Mouse (Mus musculus): ENCODE measurements around the gene Nbeal2. TPM values are rescaled to one million over a fixed set of nuclear protein-coding genes. Genes with fewer than 3 reads are reported as not detected.

The Nbeal2 gene
- polyA plus RNA-seq, 1 experiment from 2014 or later: 4.3 TPM

GRCm38 (mm10) chr9:110641006-110641405 is 13.0 kb downstream of the Nbeal2 start:
- WGBS: 92% methylated on average over 5 of the region's 5 CpGs

GRCm38 (mm10) chr9:110638611-110639021 is 15.3 kb downstream of the Nbeal2 start:
- H3K9me3 ChIP-seq: no peaks in the 10 kb centered on the region
- no peaks in the 10 kb centered on the region for H3K27me3 ChIP-seq
- H3K4me3 ChIP-seq: no peak overlapping the region
- H3K27ac ChIP-seq (replicated peaks): no peak overlapping the region
- no peaks in the 10 kb centered on the region for H3K36me3 ChIP-seq
- no peak for ATAC-seq (ENCODE audit: low FRiP score, low read depth)
- H3K4me1 ChIP-seq (replicated peaks): no peaks in the 10 kb centered on the region
- WGBS: 77% methylated on average over 10 of the region's 10 CpGs
- H3K9ac ChIP-seq: no peak overlapping the region
- no peak overlapping the region for H3K4me2 ChIP-seq

More at GRCm38 (mm10) chr9:110641006-110641405, 13.0 kb downstream of the Nbeal2 start:
- Histone ChIP-seq H3K9ac (no peak overlapping the region), H3K4me2 (no peak overlapping the region), H3K27me3 (no peaks in the 10 kb centered on the region), H3K36me3 (no peaks in the 10 kb centered on the region), H3K9me3 (no peaks in the 10 kb centered on the region), H3K4me3 (no peak overlapping the region), H3K27ac (replicated peaks) (no peak overlapping the region), H3K4me1 (replicated peaks) (no peaks in the 10 kb centered on the region)
- ATAC-seq (ENCODE audit: low FRiP score, low read depth): no peak

- Histone ChIP-seq H3K9me3 (no peaks in the 10 kb centered on the region), H3K27me3 (peaks cover 4% of the 10 kb centered on the region; the same call in 1 of the 2 replicates), H3K4me2 (no peak overlapping the region), H3K4me1 (replicated peaks) (peaks cover 13% of the 10 kb centered on the region), H3K36me3 (no peaks in the 10 kb centered on the region), H3K9ac (no peak overlapping the region), H3K27ac (replicated peaks) (no peak overlapping the region), H3K4me3 (no peak overlapping the region)
- no peak for ATAC-seq (ENCODE audit: low FRiP score, low read depth)
- WGBS: 8% methylated on average over 19 of the region's 19 CpGs
Measured at GRCm38 (mm10) chr9:110635225-110635624, 18.7 kb downstream of the Nbeal2 start.

GRCm38 (mm10) chr9:110633882-110634281 is 20.1 kb downstream of the Nbeal2 start:
- Histone ChIP-seq H3K9me3 (no peaks in the 10 kb centered on the region), H3K36me3 (no peaks in the 10 kb centered on the region), H3K27ac (replicated peaks) (no peak overlapping the region), H3K9ac (no peak overlapping the region), H3K27me3 (peaks cover 4% of the 10 kb centered on the region; the same call in 1 of the 2 replicates), H3K4me2 (no peak overlapping the region), H3K4me3 (no peak overlapping the region), H3K4me1 (replicated peaks) (peaks cover 13% of the 10 kb centered on the region)
- ATAC-seq (ENCODE audit: low FRiP score, low read depth): no peak
- 81% methylated on average over 17 of the region's 17 CpGs for WGBS

GRCm38 (mm10) chr9:110632671-110633070 is 21.3 kb downstream of the Nbeal2 start:
- no peak for ATAC-seq (ENCODE audit: low FRiP score, low read depth)
- H3K36me3 ChIP-seq: 0 out of 2 replicates have a peak, but pooled peaks cover 2% of the 10 kb centered on the region
- H3K9ac ChIP-seq: no peak overlapping the region
- H3K27ac ChIP-seq (replicated peaks): no peak overlapping the region
- 84% methylated on average over 15 of the region's 15 CpGs for WGBS
- H3K9me3 ChIP-seq: no peaks in the 10 kb centered on the region
- H3K4me3 ChIP-seq: no peak overlapping the region
- peaks cover 4% of the 10 kb centered on the region; the same call in 1 of the 2 replicates for H3K27me3 ChIP-seq
- H3K4me1 ChIP-seq (replicated peaks): peaks cover 13% of the 10 kb centered on the region
- H3K4me2 ChIP-seq: no peak overlapping the region

- Histone ChIP-seq H3K27me3 (peaks cover 4% of the 10 kb centered on the region; the same call in 1 of the 2 replicates), H3K4me1 (replicated peaks) (peaks cover 13% of the 10 kb centered on the region), H3K36me3 (0 out of 2 replicates have a peak, but pooled peaks cover 6% of the 10 kb centered on the region), H3K4me2 (peak overlapping the region; percentile 57), H3K4me3 (peak overlapping the region; percentile 31), H3K27ac (replicated peaks) (no peak overlapping the region), H3K9me3 (no peaks in the 10 kb centered on the region), H3K9ac (peak overlapping the region; percentile 17; the same call in 1 of the 2 replicates)
- 18% methylated on average over 30 of the region's 30 CpGs for WGBS
- ATAC-seq (ENCODE audit: low FRiP score, low read depth): peak; percentile 14; the same call in 1 of the 2 replicates
Measured at GRCm38 (mm10) chr9:110631651-110632275, 22.2 kb downstream of the Nbeal2 start.

GRCm38 (mm10) chr9:110631191-110631590 is 22.8 kb downstream of the Nbeal2 start:
- Histone ChIP-seq H3K4me3 (peak overlapping the region; percentile 31), H3K27me3 (peaks cover 4% of the 10 kb centered on the region; the same call in 1 of the 2 replicates), H3K4me1 (replicated peaks) (peaks cover 13% of the 10 kb centered on the region), H3K27ac (replicated peaks) (no peak overlapping the region), H3K9me3 (no peaks in the 10 kb centered on the region), H3K4me2 (peak overlapping the region; percentile 57), H3K9ac (peak overlapping the region; percentile 17; the same call in 1 of the 2 replicates), H3K36me3 (0 out of 2 replicates have a peak, but pooled peaks cover 6% of the 10 kb centered on the region)
- 27% methylated on average over 10 of the region's 10 CpGs for WGBS
- no peak; the same call in 1 of the 2 replicates for ATAC-seq (ENCODE audit: low FRiP score, low read depth)

GRCm38 (mm10) chr9:110630171-110630570 is 23.8 kb downstream of the Nbeal2 start:
- WGBS: 88% methylated on average over 15 of the region's 15 CpGs

GRCm38 (mm10) chr9:110625350-110625908 is 28.5 kb downstream of the Nbeal2 start:
- H3K9me3 ChIP-seq: no peaks in the 10 kb centered on the region
- H3K4me2 ChIP-seq: peak overlapping the region; percentile 93
- peaks cover 27% of the 10 kb centered on the region for H3K4me1 ChIP-seq (replicated peaks)
- H3K4me3 ChIP-seq: peak overlapping the region; percentile 46
- H3K36me3 ChIP-seq: peaks cover 10% of the 10 kb centered on the region; the same call in 1 of the 2 replicates
- H3K27me3 ChIP-seq: no peaks in the 10 kb centered on the region
- peak; percentile 25 for ATAC-seq (ENCODE audit: low FRiP score, low read depth)
- 63% methylated on average over 11 of the region's 11 CpGs for WGBS
- H3K27ac ChIP-seq (replicated peaks): peak overlapping the region; percentile 86
- peak overlapping the region; percentile 63 for H3K9ac ChIP-seq

More at GRCm38 (mm10) chr9:110630171-110630570, 23.8 kb downstream of the Nbeal2 start:
- 0 out of 2 replicates have a peak, but pooled peaks cover 6% of the 10 kb centered on the region for H3K36me3 ChIP-seq
- H3K4me2 ChIP-seq: no peak overlapping the region
- peaks cover 4% of the 10 kb centered on the region; the same call in 1 of the 2 replicates for H3K27me3 ChIP-seq
- no peak overlapping the region for H3K27ac ChIP-seq (replicated peaks)
- no peak overlapping the region for H3K4me3 ChIP-seq
- H3K9me3 ChIP-seq: no peaks in the 10 kb centered on the region
- H3K4me1 ChIP-seq (replicated peaks): peaks cover 18% of the 10 kb centered on the region
- no peak for ATAC-seq (ENCODE audit: low FRiP score, low read depth)
- H3K9ac ChIP-seq: no peak overlapping the region

- Histone ChIP-seq H3K4me1 (replicated peaks) (peaks cover 27% of the 10 kb centered on the region), H3K4me2 (peak within 1 kb of the TSS; percentile 93), H3K9me3 (no peaks in the 10 kb centered on the region), H3K9ac (peak within 1 kb of the TSS; percentile 63), H3K27me3 (no peaks in the 10 kb centered on the region), H3K27ac (replicated peaks) (peak within 1 kb of the TSS; percentile 86), H3K36me3 (peaks cover 16% of the 10 kb centered on the region), H3K4me3 (peak within 1 kb of the TSS; percentile 46)
- WGBS: 1% methylated on average over 41 of the region's 41 CpGs
- peak; percentile 94 for ATAC-seq (ENCODE audit: low FRiP score, low read depth)
Measured at GRCm38 (mm10) chr9:110624361-110625166, 29.4 kb downstream of the Nbeal2 start, which contains the start of gene Nradd. Nradd (minus strand) TSS chr9:110624452.

GRCm38 (mm10) chr9:110623416-110624195 is 30.4 kb downstream of the Nbeal2 start:
- Histone ChIP-seq H3K4me2 (peak overlapping the region; percentile 93), H3K9ac (peak overlapping the region; percentile 63), H3K27me3 (no peaks in the 10 kb centered on the region), H3K27ac (replicated peaks) (peak overlapping the region; percentile 86), H3K9me3 (no peaks in the 10 kb centered on the region), H3K4me3 (peak overlapping the region; percentile 46), H3K4me1 (replicated peaks) (peaks cover 27% of the 10 kb centered on the region), H3K36me3 (peaks cover 25% of the 10 kb centered on the region)
- ATAC-seq (ENCODE audit: low FRiP score, low read depth): no peak
- WGBS: 53% methylated on average over 8 of the region's 8 CpGs

All from hindbrain, embryonic 15.5 days (tissue).